Mouse (Mus musculus) testis, adult 10 weeks (tissue): Measurements from ENCODE around the gene Zfp382. TPM values are rescaled to one million over a fixed set of nuclear protein-coding genes. Genes with fewer than 3 reads are reported as not detected.

Experiments
- polyA plus RNA-seq: library from polyadenylated mRNA; stranded (reverse); fragments of 350-450 nt; fragmentation: Illumina TruSeq; extraction: RNeasy Lipid Tissue Mini Kit (QIAGEN cat#74804); gene quantifications from one replicate; pipeline ENCODE4 v1.2.3, GENCODE M21; 2014; ENCODE audit warnings: low read depth, low replicate concordance

Gene Zfp382
- polyA plus RNA-seq = 11.5 TPM

DNA sequence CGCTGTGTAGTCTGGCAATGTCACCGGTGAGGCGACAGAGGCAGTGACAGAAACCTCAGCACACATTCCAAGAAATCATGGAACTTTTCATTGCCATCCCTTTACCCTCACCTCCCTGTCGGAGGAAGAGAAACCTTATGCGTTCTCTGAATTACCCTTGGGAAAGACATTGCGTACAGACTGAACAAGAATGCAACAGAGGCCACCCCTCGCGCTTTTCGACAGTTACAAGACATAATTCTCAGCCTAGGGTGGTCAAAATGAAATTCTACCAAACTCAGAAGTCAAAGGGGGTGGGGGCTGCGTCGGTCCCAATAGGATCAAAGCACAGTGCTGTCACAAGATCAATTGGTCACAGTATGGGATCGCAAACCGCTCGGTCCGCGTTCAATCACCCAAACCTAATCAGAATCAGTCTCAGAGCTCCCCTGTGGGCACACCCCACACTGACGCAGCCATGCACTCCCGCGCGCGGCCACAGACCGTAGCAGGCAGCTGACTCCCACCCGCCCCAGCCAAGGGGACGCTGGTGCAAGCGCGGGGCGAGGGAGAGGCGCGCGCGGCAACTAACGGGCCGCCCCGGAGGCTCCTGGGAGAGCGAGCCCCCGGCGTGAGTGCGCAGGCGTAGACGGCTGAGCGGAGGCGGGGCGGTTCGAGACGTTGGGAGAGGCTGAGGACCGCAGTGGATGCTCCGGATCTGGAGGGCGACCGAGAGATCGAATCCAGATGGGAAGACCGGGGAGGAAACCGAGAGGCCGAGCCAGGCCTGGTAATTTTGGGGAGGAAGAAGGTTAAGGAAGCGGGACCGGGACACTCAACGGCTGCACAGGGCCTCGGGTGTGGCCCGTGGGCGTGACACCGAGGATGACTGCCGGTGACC lies at the start of gene Zfp382:
Gene Zfp382 (plus strand): TSS at position 635 of the 880 bp plus-strand sequence.

DNA sequence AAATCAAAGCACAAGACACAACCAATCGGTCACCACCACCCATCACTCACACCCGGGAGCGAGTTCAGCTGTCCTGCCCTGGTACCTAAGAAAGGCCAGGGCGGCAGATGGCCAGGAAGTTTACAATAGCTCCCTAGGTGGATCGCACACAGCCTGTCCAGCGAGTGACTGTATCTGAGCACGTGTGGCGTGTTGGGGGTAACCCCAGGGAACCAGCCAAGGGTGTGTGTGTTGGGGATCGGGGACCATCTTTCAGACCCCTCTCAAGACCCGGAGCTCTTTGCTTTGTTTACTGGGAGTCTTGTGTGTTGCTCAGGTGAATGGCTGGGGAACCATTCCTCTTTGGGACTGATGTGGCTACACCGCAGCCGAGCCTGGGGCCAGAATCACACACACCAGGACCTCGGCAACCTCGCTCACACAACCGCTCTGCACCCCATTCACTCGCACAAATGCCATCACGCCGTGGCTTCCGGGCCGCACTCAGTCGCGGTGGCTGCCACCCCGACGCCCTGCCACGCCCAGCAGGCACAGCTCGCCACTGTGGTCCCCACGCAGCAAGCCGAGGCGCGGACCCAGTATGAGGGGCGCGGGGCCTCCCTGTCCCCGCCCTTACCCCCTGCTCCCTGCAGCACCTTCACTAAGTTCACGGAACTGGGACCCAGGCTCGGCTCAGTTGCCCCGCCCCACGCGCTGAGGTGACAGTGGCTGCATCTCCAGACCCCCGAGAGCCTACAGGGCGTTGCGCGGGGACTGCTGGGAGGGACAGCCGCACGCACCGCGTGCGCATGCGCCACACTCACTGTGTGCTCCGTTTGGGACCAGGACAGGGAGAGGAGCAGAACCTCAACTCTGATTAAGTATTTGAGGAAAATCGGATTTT lies 49.4 kb upstream of the Zfp382 start, which contains the start of gene Zfp82:
Gene Zfp82 (minus strand): TSS at position 755 of the 883 bp plus-strand sequence.

DNA sequence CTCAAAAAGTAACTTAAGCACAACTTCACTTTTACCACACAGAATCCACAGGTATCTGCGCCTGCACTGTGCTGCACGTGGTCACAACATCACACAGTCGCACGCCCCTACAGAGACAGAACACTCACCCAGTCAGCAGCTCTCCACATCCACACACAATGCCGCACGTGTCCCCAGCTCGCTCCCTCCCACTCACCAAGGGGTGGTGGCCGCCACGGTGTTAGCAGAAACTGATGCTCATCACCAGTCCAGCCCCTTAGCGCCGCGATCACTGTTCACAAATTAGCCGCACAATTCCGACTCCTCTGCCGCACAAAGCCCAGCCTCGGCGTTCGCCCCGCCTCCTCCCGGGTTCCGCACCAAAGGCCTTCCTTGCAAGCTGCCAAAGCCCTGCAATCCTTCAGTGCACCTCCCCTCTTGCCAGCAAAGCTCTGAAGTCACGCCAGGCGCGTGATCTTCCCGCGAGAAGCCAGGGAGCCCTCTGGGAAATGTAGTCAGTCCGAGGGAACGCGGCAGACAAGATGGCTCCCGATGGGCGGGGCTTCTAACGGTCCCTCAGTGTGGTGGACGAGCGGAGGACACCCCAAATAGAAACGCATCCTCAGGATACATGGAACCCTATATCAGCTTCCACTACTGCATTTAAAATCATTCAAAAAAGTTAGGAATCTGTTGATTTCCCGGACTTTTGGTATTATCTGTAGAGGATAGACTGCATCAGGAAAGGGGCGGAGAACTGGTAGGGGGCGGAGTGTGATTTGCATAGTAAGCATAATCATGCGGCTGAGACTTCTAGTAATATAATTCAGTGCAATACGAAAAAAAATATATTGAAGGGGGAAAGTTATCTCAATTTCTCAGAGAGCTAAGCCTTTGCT lies 31.4 kb upstream of the Zfp382 start, which contains the start of the genes Gm26920 and Zfp566:
Gene Gm26920 (minus strand): TSS at position 319 of the 878 bp plus-strand sequence.
Gene Zfp566 (minus strand): TSS at position 436 of the 878 bp plus-strand sequence.

DNA sequence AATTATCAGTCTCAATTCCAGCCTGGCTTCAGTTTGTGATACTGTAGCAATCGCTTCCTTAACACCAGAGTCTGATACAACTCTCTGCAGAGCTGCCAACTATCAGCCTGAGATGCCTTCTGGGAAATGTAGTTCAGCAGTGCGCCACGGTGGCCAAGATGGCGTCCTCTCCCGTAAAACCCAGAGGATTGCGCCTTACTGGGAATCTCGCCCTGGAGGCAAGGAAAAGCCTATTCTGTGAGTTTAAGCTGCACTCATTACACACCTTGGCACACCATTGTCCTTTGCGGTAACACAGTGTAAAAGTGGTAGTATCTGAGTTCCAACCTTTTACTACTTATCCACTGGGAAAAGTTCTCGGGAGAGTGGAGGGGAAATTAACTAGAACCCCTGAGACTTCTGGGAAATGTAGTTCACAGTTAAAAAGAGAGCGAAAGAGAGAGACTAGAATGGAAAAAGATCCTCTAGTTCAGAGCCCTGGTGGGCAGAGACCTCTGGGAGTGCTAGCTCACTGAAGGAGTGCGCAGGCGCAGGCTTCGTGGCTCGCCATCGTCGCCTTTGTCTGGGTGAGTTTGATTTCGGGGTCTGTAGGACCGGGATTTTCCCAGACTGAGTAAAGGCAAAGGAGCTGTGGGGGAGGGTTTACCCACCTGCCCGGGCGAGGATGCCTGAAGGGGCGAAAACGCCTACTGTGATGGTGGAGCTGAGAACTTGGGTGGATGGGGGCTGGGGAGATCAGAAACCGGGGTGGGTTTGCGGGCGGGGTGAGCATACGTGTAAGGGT lies 26.9 kb upstream of the Zfp382 start, which contains the start of gene Zfp260:
Gene Zfp260 (plus strand): TSS at position 132 of the 784 bp plus-strand sequence.

DNA sequence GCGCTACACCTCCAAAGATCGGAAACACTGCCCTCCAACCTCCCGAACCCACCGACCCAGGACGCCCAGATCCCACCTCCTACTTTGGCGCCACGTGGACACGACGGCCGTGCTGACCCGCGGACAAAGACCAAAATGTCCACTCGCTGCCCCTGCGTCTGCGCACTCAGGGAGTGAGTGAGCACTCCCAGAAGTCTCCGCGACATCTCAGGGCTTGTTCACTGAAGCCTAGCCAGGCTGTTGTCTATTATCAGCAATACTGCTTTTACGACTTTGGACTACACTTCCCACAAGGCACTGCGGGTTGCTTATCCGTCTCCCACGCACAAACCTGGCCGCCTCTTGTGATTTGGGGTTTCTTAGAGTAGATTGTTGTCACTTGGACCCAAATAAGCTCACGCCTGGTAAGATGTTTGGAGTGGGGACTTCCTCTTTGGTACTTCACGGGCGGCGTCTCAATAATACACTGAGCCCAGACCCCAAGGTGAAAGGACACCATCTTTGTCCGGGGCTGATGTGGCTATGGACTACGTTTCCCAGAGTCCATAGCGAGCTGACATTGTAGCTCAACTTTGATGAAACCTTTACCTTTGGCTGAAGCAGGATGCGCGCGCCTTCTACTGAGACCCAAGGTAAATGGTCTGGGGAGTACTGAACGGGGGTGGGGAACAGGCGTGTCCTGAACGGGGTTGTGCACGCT lies 48.0 kb downstream of the Zfp382 start, which contains the start of gene Zfp146:
Gene Zfp146 (minus strand): TSS at position 168 of the 700 bp plus-strand sequence.

DNA sequence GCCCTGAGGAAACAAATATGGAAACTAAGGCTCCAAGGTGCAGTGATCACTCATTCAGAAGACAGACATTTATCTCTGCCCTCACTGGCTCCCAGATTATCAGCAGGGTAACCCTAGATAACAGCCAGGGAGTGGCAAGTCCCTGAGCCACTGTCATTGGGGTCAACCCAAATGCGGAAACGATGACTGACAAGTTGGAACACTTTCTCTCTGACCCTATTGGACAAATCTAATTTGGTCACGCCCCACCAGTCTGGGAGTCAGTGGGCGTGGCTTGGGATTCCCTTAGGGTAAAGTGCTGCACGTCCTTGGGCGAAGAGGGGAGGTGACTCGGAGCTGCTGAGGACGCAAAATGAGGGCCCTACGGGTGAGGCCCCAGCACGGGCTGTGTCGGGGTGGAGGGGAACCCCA lies 62.1 kb downstream of the Zfp382 start, which contains the start of gene Cox7a1:
Gene Cox7a1 (plus strand): TSS at position 266 of the 411 bp plus-strand sequence.

Other genes with a start within 250 kb of the Zfp382 start
- gene Zfp27, start 215.4 kb upstream of the Zfp382 start, polyA plus RNA-seq = 3.7 TPM
- gene Zfp383, start 213.7 kb upstream of the Zfp382 start, polyA plus RNA-seq = 4.6 TPM
- 1.8 TPM for gene Zfp74, start 167.9 kb upstream of the Zfp382 start, polyA plus RNA-seq
- 3.3 TPM for gene Zfp568, start 138.0 kb upstream of the Zfp382 start, polyA plus RNA-seq
- 2.4 TPM for gene Zfp14, start 70.6 kb upstream of the Zfp382 start, polyA plus RNA-seq
- gene Zfp82, start 49.0 kb upstream of the Zfp382 start, polyA plus RNA-seq = 2.5 TPM
- gene Gm26920, start 31.5 kb upstream of the Zfp382 start, polyA plus RNA-seq = 0.41 TPM
- 1.9 TPM for gene Zfp566, start 31.4 kb upstream of the Zfp382 start, polyA plus RNA-seq
- gene Zfp260, start 27.2 kb upstream of the Zfp382 start, polyA plus RNA-seq = 31.7 TPM
- 13.3 TPM for gene Zfp146, start 47.8 kb downstream of the Zfp382 start, polyA plus RNA-seq
- gene Cox7a1, start 62.2 kb downstream of the Zfp382 start, polyA plus RNA-seq = 0.74 TPM
- 117 TPM for gene Capns1, start 76.9 kb downstream of the Zfp382 start, polyA plus RNA-seq
- gene Polr2i, start 110.0 kb downstream of the Zfp382 start, polyA plus RNA-seq = 3.9 TPM
- 8.5 TPM for gene Tbcb, start 110.3 kb downstream of the Zfp382 start, polyA plus RNA-seq
- gene Ovol3, start 113.8 kb downstream of the Zfp382 start, polyA plus RNA-seq = not detected
- gene Thap8, start 158.2 kb downstream of the Zfp382 start, polyA plus RNA-seq = 0.63 TPM
- 22.5 TPM for gene Wdr62, start 158.5 kb downstream of the Zfp382 start, polyA plus RNA-seq
- gene Clip3, start 169.8 kb downstream of the Zfp382 start, polyA plus RNA-seq = 9.1 TPM
- gene Alkbh6, start 186.8 kb downstream of the Zfp382 start, polyA plus RNA-seq = 1.8 TPM
- gene Syne4, start 192.9 kb downstream of the Zfp382 start, polyA plus RNA-seq = 0.78 TPM
- 0.57 TPM for gene E130208F15Rik, start 199.8 kb downstream of the Zfp382 start, polyA plus RNA-seq
- 2.2 TPM for gene Sdhaf1, start 202.0 kb downstream of the Zfp382 start, polyA plus RNA-seq
- not detected for gene Lrfn3, start 240.8 kb downstream of the Zfp382 start, polyA plus RNA-seq